Comparison of ENCODE assay signal across 9 mouse cellular contexts in genomic region chr14:13236929-13237328, GRCm38 (mm10). TPM values are rescaled to one million over a fixed set of nuclear protein-coding genes. Genes with fewer than 3 reads are reported as not detected.
DNase-seq lines count a peak whose midpoint lies in the region; ATAC-seq and TF ChIP-seq lines count a peak whose summit lies in the region.
"Had no signal": no experiment of that assay in that cellular context is flagged by ENCODE, and none has a peak within 500 bp of the region (broad histone marks: within the 10 kb centered on the region; RNA-seq: fewer than 3 reads in every experiment).

No protein-coding gene starts in this region.

- peak; percentile 55 for TF ChIP-seq CTCF in intestine, postnatal 0 days (IDR thresholded peaks at IDR 0.05; ENCODE audit: low read depth)

- no peaks in the 10 kb centered on the region for H3K9me3 ChIP-seq in intestine, postnatal 0 days (ENCODE audit: control insufficient read depth)
- no peaks in the 10 kb centered on the region for H3K9me3 ChIP-seq in intestine, embryonic 15.5 days

- ATAC-seq in intestine, postnatal 0 days: no peak
- ATAC-seq in intestine, embryonic 15.5 days: no peak

- H3K36me3 ChIP-seq in intestine, postnatal 0 days (ENCODE audit: control insufficient read depth, insufficient read depth): no peaks in the 10 kb centered on the region
- no peaks in the 10 kb centered on the region for H3K36me3 ChIP-seq in intestine, embryonic 15.5 days

- no peak overlapping the region for H3K9ac ChIP-seq in intestine, postnatal 0 days (ENCODE audit: low read depth, low read length)
- H3K9ac ChIP-seq in intestine, embryonic 15.5 days: no peak overlapping the region

- WGBS in intestine, postnatal 0 days: 8% methylated on average over 1 of the region's 1 CpGs
- WGBS in intestine, embryonic 15.5 days: 18% methylated on average over 1 of the region's 1 CpGs

- H3K27ac ChIP-seq in intestine, postnatal 0 days (ENCODE audit: low read depth, low read length): no peak overlapping the region
- H3K27ac ChIP-seq in intestine, embryonic 15.5 days: no peak overlapping the region

- DNase-seq in right cerebral cortex, postnatal 4 days: peak; percentile 17
- no peak for DNase-seq in right cerebral cortex, postnatal 36 days (ENCODE audit: low spot score in 2 of 2)
- DNase-seq in cerebellum, adult 9-10 months: peak; percentile 45
- peak; percentile 33 to 43 for DNase-seq in layer of hippocampus, postnatal 10 days (ENCODE audit: low spot score in 2 of 2)
- no peak for DNase-seq in spleen, postnatal 14 days (ENCODE audit: low spot score in 2 of 2)
- no peak for DNase-seq in adrenal gland, adult 8-10 months

- no peaks in the 10 kb centered on the region for H3K27me3 ChIP-seq in intestine, postnatal 0 days (replicated peaks; ENCODE audit: control insufficient read depth, insufficient read depth, low read length)
- no peaks in the 10 kb centered on the region for H3K27me3 ChIP-seq in intestine, embryonic 15.5 days (replicated peaks)

- no peak overlapping the region for H3K4me3 ChIP-seq in intestine, postnatal 0 days (ENCODE audit: low read depth, low read length)
- no peak overlapping the region for H3K4me3 ChIP-seq in intestine, embryonic 15.5 days (replicated peaks)

- no peaks in the 10 kb centered on the region for H3K4me1 ChIP-seq in intestine, postnatal 0 days (replicated peaks; ENCODE audit: control insufficient read depth, insufficient read depth, low read length)
- H3K4me1 ChIP-seq in intestine, embryonic 15.5 days (replicated peaks): no peaks in the 10 kb centered on the region

- H3K4me2 ChIP-seq in intestine, postnatal 0 days (replicated peaks; ENCODE audit: low read depth): no peak overlapping the region
- no peak overlapping the region for H3K4me2 ChIP-seq in intestine, embryonic 15.5 days (replicated peaks)

RNA-seq across cellular contexts. Expression of gene Synpr, which starts 47.7 kb away (rescaled TPM):
- polyA plus RNA-seq in intestine, postnatal 0 days (2015; fragmentation: Nextera tagmentation; extraction: Ambion mirVana): 0.94 and 1.1 TPM in 2 replicates
- 2.8 and 3.2 TPM in 2 replicates for polyA plus RNA-seq in intestine, embryonic 15.5 days (2015; fragmentation: Nextera tagmentation; extraction: Ambion mirVana)
- 100 to 1,000 TPM; 122 to 125 TPM for total RNA-seq in layer of hippocampus, postnatal 10 days (2021)
- 10 to 100 TPM; 12.3 to 22.2 (median 15.2) TPM for total RNA-seq in adrenal gland, adult 8-10 months (2022)
- polyA plus RNA-seq: small intestine, adult 2 months had no signal

Comparison
In these comparisons a context has a peak if more than half of its experiments do, and no peak if none do; other contexts are left out.
1. DNase-seq: peak in right cerebral cortex, postnatal 4 days (single experiment), cerebellum, adult 9-10 months (single experiment) and layer of hippocampus, postnatal 10 days (2 of 2); none in right cerebral cortex, postnatal 36 days (0 of 2), spleen, postnatal 14 days (0 of 2) and adrenal gland, adult 8-10 months (single experiment).
2. RNA of gene Synpr, which starts 47.7 kb away (total RNA-seq): 122 to 125 TPM in layer of hippocampus, postnatal 10 days; 12.3 to 22.2 TPM in adrenal gland, adult 8-10 months; every median in the first group is over 4 times any median in the second.